Mouse (Mus musculus) hindbrain, embryonic 16.5 days (tissue): ENCODE measurements around the gene Cdh23. TPM values are rescaled to one million over a fixed set of nuclear protein-coding genes. Genes with fewer than 3 reads are reported as not detected.

Source experiments
- ATAC-seq: fragments of 200-750 bp; cut with Nextera tagmentation; 2 replicates; pipeline ENCODE4 v1.8.0; 2017; ENCODE audit warnings: moderate TSS enrichment, moderate library complexity
- H3K27ac ChIP-seq: fragments of 300-500 bp; sonication (generic); 2 replicates; pipeline ENCODE4 v1.5.1; 2014; ENCODE audit warnings: low read depth, mild to moderate bottlenecking, control low read depth, low read length, moderate library complexity
- H3K27me3 ChIP-seq: fragments of 300-500 bp; sonication (generic); replicated peaks from 2 replicates; pipeline ENCODE4 v1.6.1; 2014; ENCODE audit warnings: low read length; ENCODE audit not compliant: control insufficient read depth, insufficient read depth
- H3K36me3 ChIP-seq: fragments of 300-500 bp; sonication (generic); 2 replicates; pipeline ENCODE4 v1.6.1; 2014; ENCODE audit warnings: mild to moderate bottlenecking, low read length, moderate library complexity, mixed read lengths; ENCODE audit not compliant: control insufficient read depth, insufficient read depth
- H3K4me1 ChIP-seq: fragments of 300-500 bp; sonication (generic); 2 replicates; pipeline ENCODE4 v1.6.1; 2014; ENCODE audit warnings: low read depth, low read length; ENCODE audit not compliant: control insufficient read depth, insufficient read depth
- H3K4me2 ChIP-seq: fragments of 300-500 bp; sonication (generic); 2 replicates; pipeline ENCODE4 v1.6.1; 2014; ENCODE audit warnings: mild to moderate bottlenecking, low read length, control low read depth, moderate library complexity
- H3K4me3 ChIP-seq: fragments of 300-500 bp; sonication (generic); 2 replicates; pipeline ENCODE4 v1.5.1; 2014; ENCODE audit warnings: mild to moderate bottlenecking, low read length, control low read depth, moderate library complexity
- H3K9ac ChIP-seq: fragments of 300-500 bp; sonication (generic); 2 replicates; pipeline ENCODE4 v1.6.1; 2014; ENCODE audit warnings: low read depth, mild to moderate bottlenecking, control low read depth, low read length, moderate library complexity
- H3K9me3 ChIP-seq: fragments of 300-500 bp; sonication (generic); 2 replicates; pipeline ENCODE4 v1.6.1; 2014; ENCODE audit warnings: mild to moderate bottlenecking, low read length, moderate library complexity; ENCODE audit not compliant: control insufficient read depth
- WGBS: fragments of 180-500 bp; shearing (Covaris S2); extraction: QIAGEN DNeasy Blood & Tissue Kit; methylation state at CpG from one replicate; pipeline ENCODE4 v1.1.7; 2014; 5-methylcytosine and 5-hydroxymethylcytosine counted together
- polyA plus RNA-seq: library from polyadenylated mRNA; unstranded; fragments of >200 nt; fragmentation: Nextera tagmentation; extraction: Ambion mirVana; gene quantifications from 2 replicates; pipeline ENCODE4 v1.2.1, GENCODE M21; 2015

The Cdh23 gene
- polyA plus RNA-seq, 1 experiment from 2014 or later, result 6.1 TPM

- Histone ChIP-seq H3K27ac (no peak overlapping the region), H3K4me3 (no peak overlapping the region), H3K4me2 (no peak overlapping the region), H3K9me3 (peaks cover 2% of the 10 kb centered on the region; the same call in 1 of the 2 replicates), H3K27me3 (peaks cover 16% of the 10 kb centered on the region), H3K9ac (no peak overlapping the region), H3K36me3 (no peaks in the 10 kb centered on the region), H3K4me1 (no peaks in the 10 kb centered on the region)
- WGBS, result 25% methylated on average over 15 of the region's 15 CpGs
- 0 out of 2 replicates have a peak, but pooled peaks have one; percentile 29 for ATAC-seq
Observed at GRCm38 (mm10) chr10:60582956-60583355, 113.3 kb downstream of the Cdh23 start.

GRCm38 (mm10) chr10:60580666-60581065 is 115.6 kb downstream of the Cdh23 start:
- no peak for ATAC-seq
- Histone ChIP-seq H3K4me3 (no peak overlapping the region), H3K4me2 (no peak overlapping the region), H3K9me3 (peaks cover 2% of the 10 kb centered on the region; the same call in 1 of the 2 replicates), H3K9ac (no peak overlapping the region), H3K36me3 (no peaks in the 10 kb centered on the region), H3K27ac (no peak overlapping the region), H3K4me1 (peaks cover 5% of the 10 kb centered on the region), H3K27me3 (peaks cover 16% of the 10 kb centered on the region)
- WGBS, result 57% methylated on average over 15 of the region's 15 CpGs

- Histone ChIP-seq H3K4me2 (no peak overlapping the region), H3K27me3 (peaks cover 7% of the 10 kb centered on the region), H3K4me1 (peaks cover 5% of the 10 kb centered on the region), H3K9ac (no peak overlapping the region), H3K9me3 (peaks cover 2% of the 10 kb centered on the region; the same call in 1 of the 2 replicates), H3K27ac (no peak overlapping the region), H3K4me3 (no peak overlapping the region), H3K36me3 (no peaks in the 10 kb centered on the region)
- ATAC-seq, result no peak
- WGBS, result 44% methylated on average over 12 of the region's 12 CpGs
Observed at GRCm38 (mm10) chr10:60578738-60579538, 117.4 kb downstream of the Cdh23 start.

- Histone ChIP-seq H3K36me3 (no peaks in the 10 kb centered on the region), H3K9me3 (peaks cover 2% of the 10 kb centered on the region; the same call in 1 of the 2 replicates), H3K27ac (no peak overlapping the region), H3K9ac (no peak overlapping the region), H3K4me1 (peaks cover 5% of the 10 kb centered on the region), H3K4me2 (no peak overlapping the region), H3K27me3 (peaks cover 4% of the 10 kb centered on the region), H3K4me3 (no peak overlapping the region)
- WGBS, result 87% methylated on average over 12 of the region's 12 CpGs
- ATAC-seq, result no peak
Observed at GRCm38 (mm10) chr10:60577920-60578737, 118.2 kb downstream of the Cdh23 start.

GRCm38 (mm10) chr10:60577125-60577919 is 119.0 kb downstream of the Cdh23 start:
- peaks cover 2% of the 10 kb centered on the region; the same call in 1 of the 2 replicates for H3K9me3 ChIP-seq
- peaks cover 5% of the 10 kb centered on the region for H3K4me1 ChIP-seq
- H3K27me3 ChIP-seq, result peaks cover 4% of the 10 kb centered on the region
- no peak overlapping the region for H3K4me2 ChIP-seq
- no peak overlapping the region for H3K9ac ChIP-seq
- WGBS, result 36% methylated on average over 13 of the region's 13 CpGs
- H3K4me3 ChIP-seq, result no peak overlapping the region
- no peaks in the 10 kb centered on the region for H3K36me3 ChIP-seq
- no peak overlapping the region for H3K27ac ChIP-seq
- ATAC-seq, result peak; percentile 53

GRCm38 (mm10) chr10:60574851-60575250 is 121.4 kb downstream of the Cdh23 start:
- peaks cover 2% of the 10 kb centered on the region; the same call in 1 of the 2 replicates for H3K9me3 ChIP-seq
- ATAC-seq, result no peak
- no peak overlapping the region for H3K4me3 ChIP-seq
- peaks cover 5% of the 10 kb centered on the region for H3K4me1 ChIP-seq
- no peak overlapping the region for H3K4me2 ChIP-seq
- no peak overlapping the region for H3K27ac ChIP-seq
- H3K27me3 ChIP-seq, result no peaks in the 10 kb centered on the region; the same call in 1 of the 2 replicates
- 92% methylated on average over 3 of the region's 3 CpGs for WGBS
- H3K9ac ChIP-seq, result no peak overlapping the region
- H3K36me3 ChIP-seq, result no peaks in the 10 kb centered on the region

- no peak for ATAC-seq
- Histone ChIP-seq H3K27ac (no peak overlapping the region), H3K27me3 (peaks cover 2% of the 10 kb centered on the region; the same call in 1 of the 2 replicates), H3K9ac (no peak overlapping the region), H3K4me1 (peaks cover 4% of the 10 kb centered on the region), H3K9me3 (no peaks in the 10 kb centered on the region), H3K4me2 (no peak overlapping the region), H3K4me3 (no peak overlapping the region), H3K36me3 (no peaks in the 10 kb centered on the region)
- 75% methylated on average over 4 of the region's 4 CpGs for WGBS
Observed at GRCm38 (mm10) chr10:60571491-60571890, 124.8 kb downstream of the Cdh23 start.

GRCm38 (mm10) chr10:60566369-60567037 is 129.8 kb downstream of the Cdh23 start:
- Histone ChIP-seq H3K4me3 (no peak overlapping the region), H3K9ac (peak overlapping the region; percentile 45), H3K4me2 (peak overlapping the region; percentile 43), H3K36me3 (no peaks in the 10 kb centered on the region), H3K9me3 (no peaks in the 10 kb centered on the region), H3K27me3 (peaks cover 6% of the 10 kb centered on the region; the same call in 1 of the 2 replicates), H3K27ac (no peak overlapping the region), H3K4me1 (peaks cover 8% of the 10 kb centered on the region)
- 42% methylated on average over 24 of the region's 24 CpGs for WGBS
- ATAC-seq, result no peak
